Mouse (Mus musculus): ENCODE results near the gene Dab1. TPM values are rescaled to one million over a fixed set of nuclear protein-coding genes. Genes with fewer than 3 reads are reported as not detected.

Gene Dab1
- polyA plus RNA-seq, 1 experiment from 2014 or later: 24.1 TPM

DNA sequence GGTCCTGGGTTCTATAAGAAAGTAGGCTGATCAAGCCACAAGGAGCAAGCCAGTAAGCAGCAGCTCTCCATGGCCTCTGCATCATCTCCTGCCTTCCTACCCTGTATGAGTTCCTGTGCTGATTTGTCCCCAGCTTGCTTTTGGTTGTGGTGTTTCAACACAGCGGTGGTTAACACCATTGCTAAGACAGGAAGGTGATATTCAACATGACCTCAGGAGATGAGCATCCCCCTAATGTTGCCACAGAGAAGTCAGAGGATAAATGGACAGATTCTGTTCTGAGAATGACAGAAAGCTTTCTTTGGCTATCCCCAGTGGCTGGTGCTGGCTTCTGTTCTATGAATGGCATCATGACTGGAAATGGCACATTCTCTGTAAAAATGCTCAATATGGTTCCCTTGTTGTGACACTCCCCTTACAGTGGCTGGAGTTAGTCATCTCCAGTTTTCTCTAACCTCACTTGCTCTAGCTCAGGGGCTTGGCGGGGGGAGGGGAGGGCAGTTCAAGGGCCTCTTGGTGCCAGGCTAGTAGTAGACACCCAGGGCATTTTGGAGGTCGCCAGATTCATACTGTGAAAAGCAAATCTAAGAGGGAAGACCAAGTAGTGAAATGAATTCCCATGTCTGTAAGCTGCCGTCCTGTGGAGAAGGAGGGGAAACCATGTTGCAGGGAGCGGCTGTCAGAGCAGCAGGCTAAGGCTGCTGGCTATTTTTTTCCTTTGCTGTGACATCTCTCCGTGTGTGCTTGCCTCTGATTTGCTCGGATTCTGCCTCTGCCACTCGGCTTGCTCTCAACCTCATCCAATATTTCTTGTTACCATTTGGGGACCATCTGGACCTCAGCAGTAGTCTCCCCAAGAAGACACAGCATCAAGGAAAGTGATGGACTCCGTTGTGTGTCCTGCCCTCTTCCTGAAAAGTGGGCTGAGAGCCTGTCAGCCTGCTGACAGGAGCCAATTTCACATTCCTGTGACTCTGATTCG is 1086.8 kb downstream of the Dab1 start:
- DNase-seq (ENCODE audit: low spot score) (no peak), ATAC-seq (replicated peaks; ENCODE audit: low FRiP score, low TSS enrichment, low read depth) (no peak)
- no peaks in the 10 kb centered on the region for H3K36me3 ChIP-seq (ENCODE audit: control insufficient read depth, insufficient read depth, low read length)
- no peaks in the 10 kb centered on the region for H3K4me1 ChIP-seq (replicated peaks; ENCODE audit: control insufficient read depth, insufficient read depth, low read length)
- no peak overlapping the region for H3K4me3 ChIP-seq (ENCODE audit: low read depth, low read length)
- H3K27ac ChIP-seq (ENCODE audit: low read depth): no peak overlapping the region
- 68% methylated on average over 10 of the region's 10 CpGs for WGBS
- no peaks in the 10 kb centered on the region for H3K27me3 ChIP-seq (replicated peaks; ENCODE audit: control insufficient read depth, insufficient read depth, low read length)
- no peaks in the 10 kb centered on the region for H3K9me3 ChIP-seq (ENCODE audit: control insufficient read depth, low read length)
- H3K4me2 ChIP-seq (ENCODE audit: low read length): no peak overlapping the region
- H3K9ac ChIP-seq (ENCODE audit: low read length): no peak overlapping the region

DNA sequence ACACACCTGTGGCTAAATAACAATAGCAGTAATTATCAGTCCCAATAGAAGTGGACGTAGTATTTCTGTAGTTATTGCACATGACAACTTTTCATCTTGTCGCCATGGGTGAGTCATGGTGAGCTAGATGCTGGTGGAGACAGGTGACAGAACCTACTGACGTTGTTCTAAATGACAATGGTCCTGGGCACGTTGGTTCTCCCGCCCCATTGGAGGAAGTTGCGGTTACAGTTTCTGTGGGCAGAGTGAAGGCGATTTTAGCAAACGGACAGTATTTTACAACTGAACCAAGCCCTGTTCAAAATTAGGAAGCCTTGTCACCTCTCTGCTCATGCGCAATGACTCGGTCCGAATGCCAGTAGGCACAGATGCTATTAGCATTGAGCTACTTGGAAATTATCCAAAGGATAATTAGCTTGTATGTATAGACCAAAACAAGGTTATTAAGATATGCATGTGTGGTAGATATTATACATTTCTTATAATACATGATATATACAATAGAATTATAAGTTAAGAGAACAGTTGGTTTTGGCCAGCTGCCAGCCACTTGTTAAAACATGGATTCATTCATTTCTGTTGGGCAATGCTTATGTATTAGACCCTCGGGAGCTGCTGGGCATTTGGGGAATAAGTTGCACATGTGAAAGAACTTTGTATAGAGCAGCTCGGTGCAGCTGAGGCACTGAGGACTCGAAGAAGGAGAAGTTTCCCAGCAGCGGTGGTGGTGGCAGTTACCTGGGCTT is 1093.4 kb downstream of the Dab1 start:
- no peaks in the 10 kb centered on the region for H3K9me3 ChIP-seq (ENCODE audit: control insufficient read depth, low read length)
- ATAC-seq (replicated peaks; ENCODE audit: low FRiP score, low TSS enrichment, low read depth) (no peak), DNase-seq (ENCODE audit: low spot score) (no peak)
- H3K4me2 ChIP-seq (ENCODE audit: low read length): no peak overlapping the region
- 88% methylated on average over 15 of the region's 15 CpGs for WGBS
- no peaks in the 10 kb centered on the region for H3K4me1 ChIP-seq (replicated peaks; ENCODE audit: control insufficient read depth, insufficient read depth, low read length)
- H3K36me3 ChIP-seq (ENCODE audit: control insufficient read depth, insufficient read depth, low read length): no peaks in the 10 kb centered on the region
- no peak overlapping the region for H3K9ac ChIP-seq (ENCODE audit: low read length)
- no peak overlapping the region for H3K27ac ChIP-seq (ENCODE audit: low read depth)
- H3K27me3 ChIP-seq (replicated peaks; ENCODE audit: control insufficient read depth, insufficient read depth, low read length): no peaks in the 10 kb centered on the region
- no peak overlapping the region for H3K4me3 ChIP-seq (ENCODE audit: low read depth, low read length)

DNA sequence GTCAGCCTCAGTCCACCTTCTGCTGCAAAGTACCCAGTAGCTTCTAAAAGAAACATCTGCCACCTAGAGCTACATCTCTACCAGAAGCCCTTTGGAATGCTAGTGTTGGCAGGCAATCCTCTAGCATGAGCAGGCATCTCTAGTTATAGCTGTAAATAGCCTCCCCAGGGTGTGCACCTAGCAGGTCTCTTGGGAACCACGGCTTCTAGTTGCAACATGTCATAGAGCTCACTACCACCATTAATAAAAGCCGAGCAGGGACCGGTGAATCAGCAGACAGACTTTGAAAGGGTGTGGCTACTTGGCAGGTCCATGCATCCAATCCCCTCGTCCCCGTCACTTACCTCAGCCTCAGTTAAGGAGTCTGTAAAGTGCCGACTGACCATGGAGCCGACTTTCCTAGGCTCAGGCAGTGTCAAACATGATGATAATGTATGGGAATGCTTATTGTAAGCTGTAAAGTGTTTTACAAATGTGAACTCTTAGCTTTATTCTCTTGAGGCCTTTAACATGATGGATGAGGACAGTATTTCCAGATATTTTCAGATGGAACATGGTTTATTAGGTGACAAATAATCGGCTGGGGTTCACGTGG is 1095.9 kb downstream of the Dab1 start:
- no peak for DNase-seq (ENCODE audit: low spot score)
- ATAC-seq (replicated peaks; ENCODE audit: low FRiP score, low TSS enrichment, low read depth): no peak
- H3K9me3 ChIP-seq (ENCODE audit: control insufficient read depth, low read length): no peaks in the 10 kb centered on the region
- no peak overlapping the region for H3K4me2 ChIP-seq (ENCODE audit: low read length)
- 64% methylated on average over 9 of the region's 9 CpGs for WGBS
- no peak overlapping the region for H3K4me3 ChIP-seq (ENCODE audit: low read depth, low read length)
- no peaks in the 10 kb centered on the region for H3K27me3 ChIP-seq (replicated peaks; ENCODE audit: control insufficient read depth, insufficient read depth, low read length)
- peaks cover 10% of the 10 kb centered on the region; the same call in 1 of the 2 replicates for H3K4me1 ChIP-seq (replicated peaks; ENCODE audit: control insufficient read depth, insufficient read depth, low read length)
- H3K9ac ChIP-seq (ENCODE audit: low read length): no peak overlapping the region
- no peaks in the 10 kb centered on the region for H3K36me3 ChIP-seq (ENCODE audit: control insufficient read depth, insufficient read depth, low read length)
- H3K27ac ChIP-seq (ENCODE audit: low read depth): no peak overlapping the region

DNA sequence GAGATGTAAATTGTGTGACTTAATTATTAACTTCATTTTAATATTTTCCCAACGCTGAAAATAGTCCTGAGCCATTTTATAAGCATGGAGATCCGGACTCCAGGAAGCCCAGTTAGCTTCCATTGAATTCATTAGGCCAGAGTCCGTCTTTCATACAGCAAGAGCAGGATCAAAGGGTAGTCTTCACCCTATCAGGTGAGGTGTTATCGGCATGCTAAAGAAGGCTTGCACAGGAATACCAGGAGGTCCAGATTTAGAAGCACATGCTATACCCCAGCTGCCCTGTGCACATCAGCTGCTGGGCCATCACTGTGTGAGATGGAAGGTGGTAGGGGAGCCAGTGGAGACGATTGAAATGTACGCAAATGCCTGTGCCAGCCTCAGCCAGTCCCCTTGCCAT is 1096.7 kb downstream of the Dab1 start:
- Histone ChIP-seq H3K9me3 (ENCODE audit: control insufficient read depth, low read length) (no peaks in the 10 kb centered on the region), H3K4me1 (replicated peaks; ENCODE audit: control insufficient read depth, insufficient read depth, low read length) (peaks cover 10% of the 10 kb centered on the region; the same call in 1 of the 2 replicates), H3K27me3 (replicated peaks; ENCODE audit: control insufficient read depth, insufficient read depth, low read length) (no peaks in the 10 kb centered on the region), H3K9ac (ENCODE audit: low read length) (no peak overlapping the region), H3K4me2 (ENCODE audit: low read length) (no peak overlapping the region), H3K36me3 (ENCODE audit: control insufficient read depth, insufficient read depth, low read length) (no peaks in the 10 kb centered on the region), H3K27ac (ENCODE audit: low read depth) (no peak overlapping the region), H3K4me3 (ENCODE audit: low read depth, low read length) (no peak overlapping the region)
- ATAC-seq (replicated peaks; ENCODE audit: low FRiP score, low TSS enrichment, low read depth) (no peak), DNase-seq (ENCODE audit: low spot score) (no peak)
- 81% methylated on average over 6 of the region's 6 CpGs for WGBS

DNA sequence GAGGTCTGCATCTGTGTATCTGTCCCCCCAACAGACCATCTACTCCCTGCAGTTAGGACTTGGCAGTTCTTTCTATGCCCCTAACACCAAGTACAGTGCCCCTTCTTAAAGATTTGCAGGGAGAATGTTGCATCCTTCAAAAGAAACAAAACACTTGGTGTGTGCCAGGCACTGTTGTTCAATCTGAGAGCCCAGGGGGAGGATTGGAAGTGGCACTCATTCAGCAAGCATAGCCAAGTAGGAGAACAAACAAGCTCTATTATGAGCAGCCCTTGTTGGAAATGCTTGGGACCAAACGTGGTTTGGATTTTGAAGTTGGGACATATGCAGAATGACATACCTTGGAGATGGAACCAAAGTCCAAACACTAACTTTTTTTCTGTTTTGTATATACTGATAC is 1097.3 kb downstream of the Dab1 start:
- H3K27ac ChIP-seq (ENCODE audit: low read depth): no peak overlapping the region
- ATAC-seq (replicated peaks; ENCODE audit: low FRiP score, low TSS enrichment, low read depth) (no peak), DNase-seq (ENCODE audit: low spot score) (no peak)
- H3K9me3 ChIP-seq (ENCODE audit: control insufficient read depth, low read length): no peaks in the 10 kb centered on the region
- H3K4me3 ChIP-seq (ENCODE audit: low read depth, low read length): no peak overlapping the region
- 83% methylated on average over 1 of the region's 1 CpGs for WGBS
- peaks cover 10% of the 10 kb centered on the region; the same call in 1 of the 2 replicates for H3K4me1 ChIP-seq (replicated peaks; ENCODE audit: control insufficient read depth, insufficient read depth, low read length)
- no peaks in the 10 kb centered on the region for H3K36me3 ChIP-seq (ENCODE audit: control insufficient read depth, insufficient read depth, low read length)
- H3K4me2 ChIP-seq (ENCODE audit: low read length): no peak overlapping the region
- H3K9ac ChIP-seq (ENCODE audit: low read length): no peak overlapping the region
- no peaks in the 10 kb centered on the region for H3K27me3 ChIP-seq (replicated peaks; ENCODE audit: control insufficient read depth, insufficient read depth, low read length)

DNA sequence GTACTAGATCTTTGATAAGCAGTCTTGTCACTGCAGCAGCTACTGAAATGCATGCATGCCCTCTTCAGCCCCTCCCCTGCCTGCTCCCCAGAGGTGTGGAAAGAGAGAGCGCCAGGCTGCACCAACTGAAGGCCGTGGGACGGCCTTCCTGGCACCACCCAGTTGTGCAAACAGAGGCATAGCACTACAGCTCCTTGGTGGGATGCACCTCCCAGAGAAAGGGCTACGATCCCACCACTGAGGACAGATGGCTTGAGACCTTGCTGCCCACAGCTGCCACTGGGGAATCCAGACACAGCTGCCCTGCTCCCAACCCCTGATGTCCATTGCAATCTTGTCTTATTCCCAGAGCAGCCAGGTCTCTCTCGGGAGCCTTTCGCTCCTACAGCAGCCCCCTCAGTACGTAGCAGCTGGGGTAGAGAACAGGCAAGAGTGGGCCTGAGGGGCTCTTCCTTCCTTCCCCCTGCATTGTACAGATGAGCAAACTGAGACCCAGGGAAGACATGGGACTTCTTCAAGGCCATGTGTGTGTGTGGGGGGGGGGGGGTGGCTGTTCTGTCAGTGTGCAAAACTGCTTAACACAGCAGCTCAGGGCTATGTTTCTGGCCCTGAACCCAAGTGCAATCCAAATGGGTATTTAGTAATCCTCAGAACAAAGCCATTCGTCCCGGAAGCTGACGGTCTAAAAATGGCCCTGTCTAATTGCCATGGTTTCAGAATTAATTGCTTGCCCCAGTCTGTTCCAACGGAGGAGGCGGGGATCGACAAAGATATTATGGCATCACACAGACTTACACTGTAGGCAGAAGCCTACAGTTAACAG is 1100.0 kb downstream of the Dab1 start:
- 49% methylated on average over 13 of the region's 13 CpGs for WGBS
- H3K9me3 ChIP-seq (ENCODE audit: control insufficient read depth, low read length): no peaks in the 10 kb centered on the region
- no peak overlapping the region for H3K27ac ChIP-seq (ENCODE audit: low read depth)
- no peak overlapping the region for H3K4me2 ChIP-seq (ENCODE audit: low read length)
- no peak for ATAC-seq (replicated peaks; ENCODE audit: low FRiP score, low TSS enrichment, low read depth)
- no peaks in the 10 kb centered on the region for H3K36me3 ChIP-seq (ENCODE audit: control insufficient read depth, insufficient read depth, low read length)
- DNase-seq (ENCODE audit: low spot score): no peak
- no peak overlapping the region for H3K9ac ChIP-seq (ENCODE audit: low read length)
- no peak overlapping the region for H3K4me3 ChIP-seq (ENCODE audit: low read depth, low read length)
- no peaks in the 10 kb centered on the region for H3K27me3 ChIP-seq (replicated peaks; ENCODE audit: control insufficient read depth, insufficient read depth, low read length)
- H3K4me1 ChIP-seq (replicated peaks; ENCODE audit: control insufficient read depth, insufficient read depth, low read length): peaks cover 10% of the 10 kb centered on the region; the same call in 1 of the 2 replicates

DNA sequence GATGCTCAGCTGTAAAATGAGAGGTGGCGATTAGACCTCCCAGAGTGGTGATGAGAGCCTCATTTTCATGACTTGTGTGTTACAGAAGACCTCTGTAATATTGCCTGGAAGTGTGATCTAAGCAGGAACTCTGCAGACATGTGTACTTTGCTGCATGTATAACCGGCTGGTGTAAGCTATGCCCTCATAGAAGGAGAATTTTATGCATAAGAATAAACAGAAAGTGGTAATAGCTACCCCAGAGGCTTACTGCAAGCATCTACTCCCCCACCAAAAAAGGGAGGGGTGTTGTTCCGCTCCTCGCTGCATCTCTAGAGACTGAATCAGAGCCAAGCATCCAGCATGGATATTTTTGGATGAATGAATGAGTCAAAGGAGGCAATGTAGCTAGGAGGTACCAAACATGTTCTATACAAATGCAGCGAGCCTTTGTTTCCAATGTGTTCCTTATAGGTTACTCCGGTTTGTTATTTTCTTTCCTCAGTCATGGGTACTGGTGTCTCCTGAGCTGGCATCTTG is 1104.4 kb downstream of the Dab1 start:
- 80% methylated on average over 6 of the region's 6 CpGs for WGBS
- Histone ChIP-seq H3K9me3 (ENCODE audit: control insufficient read depth, low read length) (no peaks in the 10 kb centered on the region), H3K4me3 (ENCODE audit: low read depth, low read length) (no peak overlapping the region)

DNA sequence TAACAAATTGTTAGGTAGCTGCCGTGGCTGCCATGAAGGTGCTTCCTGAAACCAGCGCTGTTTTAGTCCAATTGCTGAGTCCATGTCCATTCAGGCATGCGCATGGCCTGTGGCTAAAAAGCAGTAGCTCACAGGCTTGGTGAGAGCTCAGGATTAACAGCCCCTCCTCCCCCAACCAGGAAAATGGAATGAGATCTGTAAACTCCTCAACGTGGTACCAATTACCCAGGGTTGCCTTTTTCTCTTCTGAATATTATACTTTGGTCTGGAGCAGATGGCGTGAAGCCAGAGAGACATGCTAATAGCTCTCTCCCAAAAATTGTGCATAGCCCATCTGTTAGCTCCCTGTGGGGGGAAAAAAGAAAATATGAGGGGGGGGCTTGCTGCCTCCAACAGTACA is 1105.1 kb downstream of the Dab1 start:
- Histone ChIP-seq H3K4me1 (replicated peaks; ENCODE audit: control insufficient read depth, insufficient read depth, low read length) (0 out of 2 replicates have a peak, but pooled peaks cover 4% of the 10 kb centered on the region), H3K27ac (ENCODE audit: low read depth) (no peak overlapping the region), H3K4me3 (ENCODE audit: low read depth, low read length) (no peak overlapping the region), H3K36me3 (ENCODE audit: control insufficient read depth, insufficient read depth, low read length) (no peaks in the 10 kb centered on the region), H3K27me3 (replicated peaks; ENCODE audit: control insufficient read depth, insufficient read depth, low read length) (no peaks in the 10 kb centered on the region), H3K9ac (ENCODE audit: low read length) (no peak overlapping the region), H3K4me2 (ENCODE audit: low read length) (no peak overlapping the region), H3K9me3 (ENCODE audit: control insufficient read depth, low read length) (no peaks in the 10 kb centered on the region)
- DNase-seq (ENCODE audit: low spot score): no peak
- WGBS: 70% methylated on average over 5 of the region's 5 CpGs
- ATAC-seq (replicated peaks; ENCODE audit: low FRiP score, low TSS enrichment, low read depth): no peak

More for the DNA sequence above, 1104.4 kb downstream of the Dab1 start:
- H3K27me3 ChIP-seq (replicated peaks; ENCODE audit: control insufficient read depth, insufficient read depth, low read length): no peaks in the 10 kb centered on the region
- no peaks in the 10 kb centered on the region for H3K36me3 ChIP-seq (ENCODE audit: control insufficient read depth, insufficient read depth, low read length)
- peaks cover 9% of the 10 kb centered on the region; the same call in 1 of the 2 replicates for H3K4me1 ChIP-seq (replicated peaks; ENCODE audit: control insufficient read depth, insufficient read depth, low read length)
- H3K4me2 ChIP-seq (ENCODE audit: low read length): no peak overlapping the region
- no peak overlapping the region for H3K27ac ChIP-seq (ENCODE audit: low read depth)
- DNase-seq (ENCODE audit: low spot score) (no peak), ATAC-seq (replicated peaks; ENCODE audit: low FRiP score, low TSS enrichment, low read depth) (no peak)
- H3K9ac ChIP-seq (ENCODE audit: low read length): no peak overlapping the region

Data from intestine, embryonic 14.5 days (tissue).